Mouse (Mus musculus) limb, embryonic 13.5 days (tissue): ENCODE results near the gene Gm49358. TPM values are rescaled to one million over a fixed set of nuclear protein-coding genes. Genes with fewer than 3 reads are reported as not detected.

ENCODE experiments used
- ATAC-seq: fragments of 200-750 bp; cut with Nextera tagmentation; 2 replicates; pipeline ENCODE4 v1.8.0; 2017; ENCODE audit warnings: low read depth, moderate number of reproducible peaks, moderate TSS enrichment; ENCODE audit not compliant: low FRiP score
- H3K27ac ChIP-seq: fragments of 300-500 bp; sonication (generic); 2 replicates; pipeline ENCODE4 v1.5.1; 2015; ENCODE audit warnings: inconsistent platforms, mild to moderate bottlenecking, moderate library complexity
- H3K27me3 ChIP-seq: fragments of 300-500 bp; sonication (generic); 2 replicates; pipeline ENCODE4 v1.6.1; 2015; ENCODE audit warnings: mild to moderate bottlenecking, inconsistent platforms
- H3K36me3 ChIP-seq: fragments of 300-500 bp; sonication (generic); 2 replicates; pipeline ENCODE4 v1.6.1; 2015; ENCODE audit warnings: inconsistent platforms, mild to moderate bottlenecking, moderate library complexity
- H3K4me1 ChIP-seq: fragments of 300-500 bp; sonication (generic); 2 replicates; pipeline ENCODE4 v1.6.1; 2015; ENCODE audit warnings: inconsistent platforms
- H3K4me2 ChIP-seq: fragments of 300-500 bp; sonication (generic); replicated peaks from 2 replicates; pipeline ENCODE4 v1.6.1; 2015; ENCODE audit warnings: inconsistent platforms, mild to moderate bottlenecking, moderate library complexity
- H3K4me3 ChIP-seq: fragments of 300-500 bp; sonication (generic); 2 replicates; pipeline ENCODE4 v1.5.1; 2015; ENCODE audit warnings: moderate library complexity, mild to moderate bottlenecking, inconsistent platforms
- H3K9ac ChIP-seq: fragments of 300-500 bp; sonication (generic); 2 replicates; pipeline ENCODE4 v1.6.1; 2015; ENCODE audit warnings: mild to moderate bottlenecking, inconsistent platforms
- H3K9me3 ChIP-seq: fragments of 300-500 bp; sonication (generic); 2 replicates; pipeline ENCODE4 v1.6.1; 2016; ENCODE audit warnings: inconsistent platforms
- WGBS: fragments of 180-500 bp; shearing (Covaris S2); methylation state at CpG from one replicate; pipeline ENCODE4 v1.1.7; 2015; 5-methylcytosine and 5-hydroxymethylcytosine counted together
- polyA plus RNA-seq: library from polyadenylated mRNA; unstranded; fragments of >200 nt; fragmentation: Nextera tagmentation; extraction: Ambion mirVana; gene quantifications from 2 replicates; pipeline ENCODE4 v1.2.1, GENCODE M21; 2015

The Gm49358 gene
- polyA plus RNA-seq, 1 experiment from 2014 or later: 0.27 TPM

DNA sequence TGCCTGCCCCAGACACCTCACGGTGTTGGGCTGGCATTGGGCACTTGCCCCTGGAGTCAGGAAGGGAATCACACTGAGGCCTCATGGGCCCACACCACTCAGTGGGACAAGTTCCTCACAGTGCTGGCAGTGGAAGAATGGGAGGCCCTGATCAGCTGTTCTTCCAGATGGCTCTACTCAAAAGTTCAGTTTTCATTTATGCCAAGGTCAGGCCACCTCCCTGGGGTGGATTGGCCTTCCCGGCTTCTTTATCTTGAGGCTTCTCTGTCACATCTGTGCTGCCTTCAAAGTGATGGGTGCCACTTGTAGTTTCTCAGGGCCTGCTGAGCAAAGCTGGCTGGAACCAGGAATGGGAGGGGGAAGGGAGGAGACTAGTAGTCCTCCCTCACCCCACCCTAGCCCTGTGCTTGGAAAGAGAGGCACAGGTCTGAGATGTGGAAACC is 29.8 kb downstream of the Gm49358 start:
- 64% methylated on average over 2 of the region's 2 CpGs for WGBS
- ATAC-seq: no peak

DNA sequence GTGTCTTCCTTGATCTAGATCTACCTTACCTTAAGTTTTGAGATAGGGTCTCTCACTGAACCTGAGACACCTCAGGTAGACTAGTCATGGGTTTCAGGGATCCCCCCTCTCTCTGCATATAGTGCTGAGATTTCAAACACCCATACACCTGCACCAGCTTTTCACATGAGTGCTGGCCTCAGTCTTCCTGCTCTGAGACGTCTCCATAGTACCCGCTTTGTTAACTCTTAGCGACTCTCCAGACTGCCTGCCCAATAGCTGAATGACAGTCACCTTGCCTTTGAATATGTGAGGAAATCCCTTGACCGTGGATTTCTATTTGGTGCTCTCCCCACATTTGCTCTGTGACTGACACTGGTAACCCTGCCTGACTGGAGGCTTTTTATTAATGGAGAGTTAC is 30.4 kb downstream of the Gm49358 start:
- no peaks in the 10 kb centered on the region for H3K27me3 ChIP-seq
- H3K36me3 ChIP-seq: no peaks in the 10 kb centered on the region
- WGBS: 91% methylated on average over 4 of the region's 4 CpGs
- ATAC-seq: no peak
- H3K9me3 ChIP-seq: no peaks in the 10 kb centered on the region
- H3K4me1 ChIP-seq: no peaks in the 10 kb centered on the region
- H3K4me3 ChIP-seq: no peak overlapping the region
- no peak overlapping the region for H3K27ac ChIP-seq
- no peak overlapping the region for H3K4me2 ChIP-seq
- no peak overlapping the region for H3K9ac ChIP-seq

More for the DNA sequence above, 29.8 kb downstream of the Gm49358 start:
- H3K4me2 ChIP-seq: no peak overlapping the region
- H3K36me3 ChIP-seq: no peaks in the 10 kb centered on the region
- no peak overlapping the region for H3K27ac ChIP-seq
- no peaks in the 10 kb centered on the region for H3K4me1 ChIP-seq
- H3K4me3 ChIP-seq: no peak overlapping the region
- H3K9me3 ChIP-seq: no peaks in the 10 kb centered on the region
- no peaks in the 10 kb centered on the region for H3K27me3 ChIP-seq
- no peak overlapping the region for H3K9ac ChIP-seq

DNA sequence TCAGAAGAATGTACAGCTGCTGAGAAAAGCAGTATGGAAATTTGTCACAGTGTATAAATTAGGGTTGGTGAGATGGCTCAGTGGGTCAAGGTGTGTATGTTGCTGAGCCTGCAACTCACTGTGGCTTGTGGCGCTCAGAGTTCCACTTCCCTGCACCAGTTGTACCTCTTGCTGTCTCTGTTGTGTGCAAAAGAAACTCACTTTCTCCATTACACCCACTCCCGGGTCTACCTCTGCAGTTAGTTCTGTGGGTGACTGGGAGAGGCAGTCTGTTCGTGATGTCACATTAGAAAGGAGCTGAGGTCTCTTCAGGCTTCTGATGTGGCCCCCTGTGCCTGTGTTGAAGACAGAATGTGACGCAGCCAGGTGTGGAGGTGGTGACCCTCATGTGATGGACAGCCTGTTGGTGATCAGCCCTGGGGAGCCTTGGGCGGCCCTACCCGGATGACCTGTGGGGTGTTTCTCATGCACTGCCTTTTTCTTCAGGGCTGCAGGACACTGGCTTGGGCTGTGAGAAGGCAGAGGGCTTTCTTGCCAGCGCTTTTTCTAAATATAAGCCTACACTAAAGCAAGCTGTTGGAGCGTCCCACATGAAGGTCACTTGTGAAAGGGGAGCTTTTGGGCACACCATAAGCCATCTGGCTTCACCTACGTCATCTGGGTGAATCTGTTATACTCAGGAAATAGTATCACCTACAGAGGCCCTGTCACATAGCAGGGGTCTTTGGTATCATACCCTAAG is 31.2 kb downstream of the Gm49358 start:
- H3K27ac ChIP-seq: no peak overlapping the region
- H3K4me3 ChIP-seq: no peak overlapping the region
- no peak overlapping the region for H3K9ac ChIP-seq
- H3K27me3 ChIP-seq: no peaks in the 10 kb centered on the region
- no peak for ATAC-seq
- no peak overlapping the region for H3K4me2 ChIP-seq
- no peaks in the 10 kb centered on the region for H3K4me1 ChIP-seq
- no peaks in the 10 kb centered on the region for H3K36me3 ChIP-seq
- WGBS: 88% methylated on average over 9 of the region's 9 CpGs
- H3K9me3 ChIP-seq: no peaks in the 10 kb centered on the region

DNA sequence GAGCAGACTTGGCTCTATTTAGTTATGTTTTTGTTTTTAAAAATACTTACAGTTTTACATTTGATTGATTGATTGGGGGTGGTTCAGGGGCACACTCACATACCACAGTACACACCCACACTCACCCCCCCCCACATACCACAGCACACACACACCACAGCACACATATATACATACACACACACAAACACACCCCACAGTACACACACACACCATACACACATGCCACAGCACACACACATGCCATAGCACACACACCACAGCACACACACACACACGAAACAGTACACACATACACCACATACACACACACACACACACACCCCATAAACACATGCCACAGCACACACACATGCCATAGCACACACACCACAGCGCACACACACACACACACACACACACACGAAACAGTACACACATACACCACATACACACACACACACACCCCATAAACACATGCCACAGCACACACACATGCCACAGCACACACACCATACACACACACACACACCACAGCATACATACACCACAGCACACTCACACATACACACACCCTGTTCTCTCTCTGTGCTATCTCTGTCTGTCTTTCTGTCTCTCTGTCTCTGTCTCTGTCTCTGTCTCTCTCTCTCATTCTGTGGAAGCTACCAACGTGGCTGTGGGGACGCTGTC is 32.4 kb downstream of the Gm49358 start:
- Histone ChIP-seq H3K4me3 (no peak overlapping the region), H3K9ac (no peak overlapping the region), H3K4me2 (no peak overlapping the region), H3K9me3 (no peaks in the 10 kb centered on the region), H3K4me1 (no peaks in the 10 kb centered on the region), H3K36me3 (no peaks in the 10 kb centered on the region), H3K27me3 (no peaks in the 10 kb centered on the region), H3K27ac (no peak overlapping the region)
- WGBS: 92% methylated on average over 5 of the region's 5 CpGs
- ATAC-seq: no peak

DNA sequence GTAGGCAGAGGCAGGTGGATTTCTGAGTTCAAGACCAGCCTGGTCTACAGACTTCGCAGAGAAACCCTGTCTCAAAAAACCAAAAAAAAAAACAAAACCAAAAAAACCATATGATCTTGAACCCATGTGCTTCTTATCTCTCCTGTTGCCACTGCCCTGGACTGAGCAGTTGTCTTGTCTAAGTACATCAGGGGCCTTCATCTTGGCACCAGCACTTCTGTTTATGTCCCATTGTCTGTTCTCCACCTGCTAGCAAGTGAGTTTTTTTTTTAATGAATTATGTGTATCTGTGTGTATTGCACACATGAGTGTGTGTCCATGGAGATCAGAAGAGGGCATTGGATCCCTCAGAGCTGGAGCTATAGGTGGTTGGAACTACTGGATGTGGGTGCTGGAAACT is 43.6 kb downstream of the Gm49358 start:
- Histone ChIP-seq H3K4me2 (no peak overlapping the region), H3K27ac (no peak overlapping the region), H3K4me1 (peaks cover 6% of the 10 kb centered on the region; the same call in 1 of the 2 replicates), H3K27me3 (no peaks in the 10 kb centered on the region), H3K4me3 (no peak overlapping the region), H3K36me3 (no peaks in the 10 kb centered on the region), H3K9me3 (no peaks in the 10 kb centered on the region), H3K9ac (no peak overlapping the region)
- 91% methylated on average over 1 of the region's 1 CpGs for WGBS
- ATAC-seq: no peak

DNA sequence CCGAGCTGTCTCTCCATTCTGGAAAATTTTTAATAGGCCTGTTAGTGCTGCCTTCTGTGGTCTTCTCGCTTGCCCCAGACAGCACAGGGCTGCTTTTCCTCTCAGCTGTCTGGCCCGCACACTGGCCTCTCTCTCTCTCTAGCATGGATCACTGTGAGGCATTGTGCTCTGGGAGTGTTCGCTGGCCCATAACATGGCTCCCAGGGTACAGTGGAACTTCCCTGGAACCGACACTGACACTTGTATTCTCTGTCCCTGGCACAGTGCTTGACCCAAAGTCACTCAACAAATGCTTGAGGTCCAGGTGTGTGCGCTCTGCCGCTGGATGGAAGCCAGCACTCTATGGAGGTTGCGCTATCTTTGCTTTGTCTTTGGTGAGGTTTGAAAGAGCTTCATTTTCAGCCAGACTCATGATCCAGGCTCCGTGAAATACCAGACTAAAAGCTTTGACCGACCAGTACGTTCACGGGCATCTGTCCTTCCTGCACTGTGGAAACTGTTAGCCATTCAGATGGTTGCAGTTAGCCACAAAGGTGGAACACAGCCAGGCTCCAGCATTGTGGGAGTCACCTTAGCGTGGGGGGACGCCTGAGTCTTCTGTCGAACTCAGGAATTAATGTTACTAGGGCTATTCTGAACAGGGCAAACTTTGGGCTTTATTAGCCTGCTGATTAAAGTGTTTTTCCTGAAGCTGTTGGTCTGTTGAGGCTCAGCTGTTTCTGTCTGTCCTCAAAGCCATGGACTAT is 44.4 kb downstream of the Gm49358 start:
- Histone ChIP-seq H3K27ac (peak overlapping the region; percentile 28; the same call in 1 of the 2 replicates), H3K36me3 (no peaks in the 10 kb centered on the region), H3K4me3 (no peak overlapping the region), H3K4me2 (no peak overlapping the region), H3K9me3 (no peaks in the 10 kb centered on the region), H3K4me1 (peaks cover 6% of the 10 kb centered on the region; the same call in 1 of the 2 replicates), H3K27me3 (no peaks in the 10 kb centered on the region), H3K9ac (no peak overlapping the region)
- no peak for ATAC-seq
- 73% methylated on average over 15 of the region's 15 CpGs for WGBS

DNA sequence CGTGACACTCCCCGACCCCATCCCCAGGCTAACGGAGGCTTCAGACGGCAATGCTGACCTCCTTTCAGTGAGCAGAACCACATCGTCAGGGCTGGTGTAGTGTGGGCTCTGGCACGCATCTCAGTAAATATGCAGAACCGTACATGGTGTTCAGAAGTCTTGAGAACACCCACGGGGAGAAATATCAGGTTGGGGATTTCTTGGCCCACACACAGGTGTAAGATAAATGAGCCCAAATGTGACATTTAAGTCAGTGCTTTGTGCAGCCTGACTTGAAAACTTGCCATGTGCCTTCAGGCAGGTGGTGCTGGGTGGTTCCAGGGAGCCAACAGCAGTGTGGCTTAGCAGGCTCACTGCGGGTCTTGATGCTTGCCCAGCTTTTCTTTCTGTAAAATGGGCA is 46.2 kb downstream of the Gm49358 start:
- no peak overlapping the region for H3K27ac ChIP-seq
- no peak overlapping the region for H3K4me3 ChIP-seq
- H3K4me2 ChIP-seq: no peak overlapping the region
- WGBS: 81% methylated on average over 9 of the region's 9 CpGs
- no peak overlapping the region for H3K9ac ChIP-seq
- ATAC-seq: no peak
- H3K4me1 ChIP-seq: peaks cover 19% of the 10 kb centered on the region
- no peaks in the 10 kb centered on the region for H3K27me3 ChIP-seq
- H3K9me3 ChIP-seq: no peaks in the 10 kb centered on the region
- H3K36me3 ChIP-seq: no peaks in the 10 kb centered on the region

DNA sequence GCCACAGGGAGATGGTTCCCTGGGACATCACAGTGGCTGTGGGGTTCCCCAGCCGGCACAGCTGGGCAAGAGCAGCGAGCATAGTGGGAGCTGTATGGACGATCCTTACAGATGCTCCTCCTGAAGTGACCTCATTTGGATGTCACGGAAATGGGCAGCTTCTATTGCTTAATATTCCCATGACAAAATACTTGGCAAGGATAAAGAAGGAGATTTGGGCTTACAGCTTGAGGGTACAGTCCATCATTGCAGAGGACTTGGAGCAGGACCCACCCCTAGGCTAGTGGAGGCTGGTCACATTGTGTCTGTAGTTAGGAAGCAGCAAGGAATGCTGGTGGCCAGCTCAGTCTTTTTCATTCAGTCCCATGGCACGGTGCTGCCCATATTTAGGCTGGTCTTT is 46.8 kb downstream of the Gm49358 start:
- 96% methylated on average over 5 of the region's 5 CpGs for WGBS
- H3K4me3 ChIP-seq: no peak overlapping the region
- no peak overlapping the region for H3K9ac ChIP-seq
- no peak overlapping the region for H3K27ac ChIP-seq
- no peaks in the 10 kb centered on the region for H3K36me3 ChIP-seq
- H3K27me3 ChIP-seq: no peaks in the 10 kb centered on the region
- H3K9me3 ChIP-seq: no peaks in the 10 kb centered on the region
- no peak overlapping the region for H3K4me2 ChIP-seq
- ATAC-seq: no peak
- H3K4me1 ChIP-seq: peaks cover 21% of the 10 kb centered on the region

DNA sequence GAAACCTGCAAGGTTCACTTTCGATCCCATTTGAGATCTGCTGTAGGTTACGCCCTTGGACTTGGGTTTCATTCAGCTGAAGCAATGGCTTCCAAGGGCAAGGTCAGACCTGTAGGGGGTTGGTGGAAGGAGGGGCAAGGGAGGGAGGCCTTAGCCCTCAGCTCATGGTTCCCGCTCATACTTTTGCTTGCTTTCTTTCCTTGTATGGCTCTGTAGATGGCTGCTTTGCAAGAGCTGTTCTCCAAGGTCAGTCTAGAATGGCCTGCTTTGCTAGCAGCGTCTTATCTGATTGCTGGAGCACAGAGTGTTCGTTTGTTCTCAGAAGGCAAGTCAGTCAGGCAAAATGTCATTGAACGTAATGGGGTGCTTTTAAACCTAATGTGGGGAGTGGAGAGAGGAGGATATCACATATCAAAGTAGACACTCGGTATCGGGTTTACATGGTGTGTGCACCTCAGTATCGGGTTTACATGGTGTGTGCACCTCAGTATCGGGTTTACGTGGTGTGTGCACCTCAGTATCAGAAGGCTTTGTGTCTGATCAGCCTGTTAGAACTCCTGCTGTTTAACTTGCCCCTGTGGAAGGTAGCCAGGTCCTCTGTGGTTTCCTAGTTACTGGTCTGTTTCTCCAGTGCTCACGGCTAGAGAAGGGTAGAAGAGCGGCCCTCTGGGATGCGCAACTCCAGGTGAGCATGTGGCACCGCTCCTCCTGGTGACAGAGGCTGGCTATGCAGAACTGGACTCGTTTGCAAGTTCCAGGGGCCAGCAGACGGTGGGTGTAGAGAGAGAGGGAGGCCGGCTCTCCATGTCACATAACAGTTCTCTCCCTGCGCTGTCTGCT is 50.7 kb downstream of the Gm49358 start:
- Histone ChIP-seq H3K4me3 (no peak overlapping the region), H3K9me3 (no peaks in the 10 kb centered on the region), H3K4me1 (peaks cover 24% of the 10 kb centered on the region), H3K4me2 (no peak overlapping the region), H3K27ac (no peak overlapping the region), H3K36me3 (no peaks in the 10 kb centered on the region), H3K27me3 (no peaks in the 10 kb centered on the region), H3K9ac (no peak overlapping the region)
- 52% methylated on average over 19 of the region's 19 CpGs for WGBS
- no peak for ATAC-seq

DNA sequence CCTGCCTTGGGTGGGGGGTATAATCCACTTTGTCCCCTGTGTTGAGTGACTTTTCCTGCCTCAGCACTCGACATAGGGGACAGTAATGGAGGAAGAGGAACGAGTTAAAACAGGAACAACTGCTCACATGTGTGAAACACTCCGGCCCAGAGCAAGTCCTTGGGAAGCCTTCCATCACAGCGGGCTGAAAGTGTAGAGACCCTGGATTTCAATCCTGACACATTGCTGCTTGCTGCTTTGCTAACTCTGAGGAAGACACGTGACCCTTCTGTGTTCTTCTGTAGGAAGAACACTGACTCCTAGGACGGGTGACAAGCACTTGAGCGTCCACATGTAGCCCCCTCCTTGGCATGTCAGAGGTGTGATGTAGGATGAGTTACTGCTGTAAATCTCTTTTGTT is 51.4 kb downstream of the Gm49358 start:
- no peak overlapping the region for H3K9ac ChIP-seq
- no peaks in the 10 kb centered on the region for H3K9me3 ChIP-seq
- no peaks in the 10 kb centered on the region for H3K36me3 ChIP-seq
- peaks cover 30% of the 10 kb centered on the region for H3K4me1 ChIP-seq
- no peak overlapping the region for H3K27ac ChIP-seq
- H3K4me3 ChIP-seq: no peak overlapping the region
- no peaks in the 10 kb centered on the region for H3K27me3 ChIP-seq
- 71% methylated on average over 7 of the region's 7 CpGs for WGBS
- H3K4me2 ChIP-seq: no peak overlapping the region
- ATAC-seq: no peak

DNA sequence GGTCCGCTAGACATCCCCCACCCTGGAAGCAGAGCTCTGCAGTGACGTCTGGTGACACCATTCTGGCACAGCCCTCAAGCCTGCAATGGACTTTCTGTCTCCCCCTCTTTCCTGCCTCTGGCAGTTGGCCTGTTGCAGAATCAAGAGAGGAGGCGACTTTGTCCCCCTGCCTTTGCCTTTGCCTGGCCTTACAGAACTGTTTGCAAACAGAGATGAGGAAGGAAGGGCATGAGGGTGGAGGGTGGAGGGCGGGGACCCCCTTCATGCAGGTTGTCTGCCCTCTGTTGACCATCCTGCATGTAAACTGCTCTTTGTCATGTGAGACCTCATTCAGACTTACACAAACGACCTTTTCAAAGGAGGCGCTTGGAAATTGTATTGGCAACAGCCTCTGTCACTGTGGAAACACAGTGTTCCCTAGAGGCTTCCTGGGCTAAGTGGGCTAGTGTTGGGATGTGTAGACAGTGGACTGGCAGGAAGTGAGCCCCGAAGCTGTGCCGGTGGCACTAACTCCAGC is 55.9 kb downstream of the Gm49358 start:
- H3K27ac ChIP-seq: no peak overlapping the region

More for the DNA sequence above, 55.9 kb downstream of the Gm49358 start:
- no peaks in the 10 kb centered on the region for H3K27me3 ChIP-seq
- no peak overlapping the region for H3K4me2 ChIP-seq
- 41% methylated on average over 8 of the region's 8 CpGs for WGBS
- H3K9me3 ChIP-seq: no peaks in the 10 kb centered on the region
- peaks cover 26% of the 10 kb centered on the region for H3K4me1 ChIP-seq
- peaks cover 7% of the 10 kb centered on the region for H3K36me3 ChIP-seq
- 0 out of 2 replicates have a peak overlapping the region, but pooled peaks have one; percentile 35 for H3K9ac ChIP-seq
- ATAC-seq: no peak
- H3K4me3 ChIP-seq: no peak overlapping the region
